Mouse (Mus musculus) heart, postnatal 0 days (tissue): ENCODE data around the gene Tmem59.

Experiments
- CTCF ChIP-seq: IDR thresholded peaks from 2 replicates; pipeline ENCODE4 v1.5.1; 2016; ENCODE audit warnings: antibody characterized with exemption, control low read depth, low read depth
- EP300 ChIP-seq: IDR thresholded peaks from 2 replicates; pipeline ENCODE4 v1.6.1; 2016; ENCODE audit warnings: antibody characterized with exemption, low read depth

- no peak for TF ChIP-seq CTCF
- TF ChIP-seq EP300, result no peak
These were observed 65.5 kb downstream of the Tmem59 start for GRCm38 (mm10) chr4:107243365-107244333.
